Mouse (Mus musculus) hindlimb bud, embryonic 11.5 days (tissue): ENCODE data around the gene Olfr1163.
"Not testable (repeated sequence)": the region's sequence is repeated elsewhere in the genome, so short reads cannot be mapped to it uniquely, and the experiment has no call there.

ENCODE experiments used
- DNase-seq: peaks from one replicate; pipeline ENCODE4 v3.0.0-alpha.2; 2012; ENCODE audit warnings: low read depth, low spot score; ENCODE audit errors: extremely low spot score

Olfr1163 gene

GRCm38 (mm10) chr2:88071730-88072129 is at the start of gene Olfr1163:
Olfr1163 (minus strand) TSS chr2:88071830.
- DNase-seq = no peak

GRCm38 (mm10) chr2:88093866-88094265 is 22.2 kb upstream of the Olfr1163 start, which contains the start of gene Olfr1164:
Olfr1164 (minus strand) TSS chr2:88093966.
- DNase-seq = no peak

GRCm38 (mm10) chr2:88063587-88063986 is 8.0 kb downstream of the Olfr1163 start:
- DNase-seq = no peak

- no peak for DNase-seq
Measured at GRCm38 (mm10) chr2:88051029-88051428, 20.6 kb downstream of the Olfr1163 start, which contains the start of gene Olfr1162. Olfr1162 (minus strand) TSS chr2:88051129.

GRCm38 (mm10) chr2:88037599-88037998 is 34.0 kb downstream of the Olfr1163 start, which contains the start of gene Olfr73:
Olfr73 (minus strand) TSS chr2:88037699.
- no peak for DNase-seq

GRCm38 (mm10) chr2:88022474-88022873 is 49.2 kb downstream of the Olfr1163 start, which contains the start of gene Olfr1161:
Olfr1161 (plus strand) TSS chr2:88022774.
- not testable (repeated sequence) for DNase-seq
